Mouse (Mus musculus): ENCODE measurements around the gene Sbf1.

DNA sequence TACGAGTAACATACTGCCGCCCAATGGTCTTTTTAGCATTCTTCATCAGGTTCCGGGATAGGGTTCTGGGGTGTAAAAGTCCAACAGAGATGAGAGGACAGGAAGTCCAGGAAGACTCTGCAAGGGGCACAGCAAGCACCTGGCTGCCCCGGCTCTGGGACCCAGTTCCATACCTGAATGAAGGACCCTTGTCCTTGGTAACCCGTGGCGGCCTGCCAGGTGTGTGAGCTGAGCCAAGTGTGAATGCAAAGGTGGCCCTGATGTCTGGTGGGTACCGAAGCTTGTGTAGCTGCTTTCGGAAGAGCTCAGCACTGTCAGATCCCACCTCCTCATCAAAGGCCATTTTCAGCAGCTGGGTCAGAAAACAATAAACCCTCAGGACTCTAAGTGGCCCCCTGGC, 14.5 kb downstream of the Sbf1 start:
- TF ChIP-seq CTCF (IDR thresholded peaks at IDR 0.05; ENCODE audit: extremely low read depth, insufficient read depth, insufficient read length, insufficient replicate concordance), result no peak
- no peak for TF ChIP-seq POLR2A (IDR thresholded peaks at IDR 0.05; ENCODE audit: low read depth, low read length)
